Mouse (Mus musculus): Measurements from ENCODE around the gene Kirrel3. TPM values are rescaled to one million over a fixed set of nuclear protein-coding genes. Genes with fewer than 3 reads are reported as not detected.

Gene Kirrel3
- total RNA-seq, 2 experiments from 2014 or later, result 0.64 to 0.83 TPM

DNA sequence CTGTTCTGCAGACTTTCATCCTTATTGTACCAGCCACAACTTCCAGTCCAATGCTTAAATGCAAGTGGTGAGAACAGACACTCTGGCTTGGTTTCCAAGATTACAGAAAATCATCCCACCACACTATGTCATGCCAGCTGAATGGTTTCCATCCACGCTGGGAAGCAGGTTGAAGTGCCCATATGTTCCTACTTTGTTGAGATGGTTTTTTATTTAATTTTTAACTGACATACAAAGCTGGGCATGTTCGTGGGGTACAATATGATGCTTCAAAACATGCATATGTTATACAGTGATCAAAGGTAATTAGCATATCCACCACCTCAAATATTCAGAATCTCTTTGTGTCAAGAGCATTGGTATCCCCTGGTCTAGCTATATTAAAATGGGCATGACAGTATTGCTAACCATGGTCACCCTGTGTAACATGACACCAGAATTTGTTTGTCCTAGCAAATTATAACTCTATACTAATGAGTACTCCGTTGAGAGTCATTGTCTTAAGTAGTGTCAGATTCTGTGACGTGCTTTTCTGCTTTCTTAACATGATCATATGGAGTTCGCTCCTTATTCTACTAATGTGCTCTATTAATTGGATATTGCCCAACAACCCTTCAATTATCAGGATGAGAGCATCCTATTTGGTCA is 472.6 kb downstream of the Kirrel3 start:
- no peak for DNase-seq (ENCODE audit: low spot score)
- intact Hi-C loops (cut with DNase I), result loop anchor here (10.0 kb wide), 1 partner anchor 204 kb away; no protein-coding TSS in a partner anchor

DNA sequence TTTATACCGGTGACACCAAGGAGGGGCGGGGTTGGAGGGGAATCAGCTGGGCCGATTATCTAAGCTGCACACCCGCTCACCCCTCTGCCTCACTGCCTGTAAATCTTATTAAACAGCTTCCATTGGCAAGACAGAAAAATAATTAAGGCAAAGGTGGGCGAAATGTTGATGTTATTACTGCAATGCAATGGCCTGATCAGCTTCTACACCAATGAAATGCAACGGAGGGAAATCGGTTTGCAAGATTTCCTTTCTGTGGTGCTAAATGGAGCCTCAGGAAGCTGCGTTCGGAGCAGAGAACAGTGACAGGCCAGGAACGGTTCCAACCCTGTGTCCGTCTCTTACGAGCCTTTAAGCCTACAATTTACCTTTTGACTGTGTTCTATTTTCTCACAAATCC is 475.0 kb downstream of the Kirrel3 start:
- DNase-seq (ENCODE audit: low spot score), result no peak
- intact Hi-C loops (cut with DNase I), result no loop called here

DNA sequence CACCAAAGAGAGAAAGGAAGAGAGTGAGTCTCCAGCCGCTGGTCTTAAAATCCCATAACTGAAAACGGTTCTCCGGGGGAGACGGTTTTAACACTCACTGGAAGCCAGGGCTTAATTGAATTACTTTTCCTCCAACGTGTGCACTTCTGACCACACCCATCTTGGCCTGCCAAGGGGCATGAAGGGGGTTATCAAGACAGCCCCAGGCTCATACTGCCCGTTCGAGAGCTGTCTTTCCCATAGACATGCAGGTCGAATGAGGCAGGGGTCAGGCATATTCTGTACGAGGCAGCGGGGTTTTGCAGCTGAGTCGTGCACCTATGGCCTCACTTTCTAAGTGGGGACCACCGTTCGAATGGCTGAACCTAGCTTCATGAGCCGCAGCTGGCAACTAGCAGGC is 475.5 kb downstream of the Kirrel3 start:
- no peak for DNase-seq (ENCODE audit: low spot score)
- intact Hi-C loops (cut with DNase I), result no loop called here

DNA sequence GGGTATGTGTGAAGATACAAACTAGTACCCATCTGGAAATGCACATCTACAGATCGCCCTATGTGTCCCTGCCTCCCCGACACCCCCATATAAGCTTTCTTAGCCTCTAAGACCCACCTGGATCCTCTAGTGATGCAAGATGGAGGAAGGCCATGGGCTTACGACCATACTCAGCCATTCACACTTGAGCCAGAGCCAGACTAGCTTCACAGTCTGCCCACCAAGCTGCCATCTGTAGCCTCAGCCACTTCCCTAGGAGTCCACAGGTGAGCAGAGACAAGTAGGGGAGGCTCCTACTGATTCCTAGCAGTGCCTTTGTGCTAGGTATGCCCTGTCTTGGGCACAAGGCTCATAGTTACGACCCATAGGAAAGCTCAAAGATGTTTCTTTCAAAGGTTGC is 476.6 kb downstream of the Kirrel3 start:
- DNase-seq (ENCODE audit: low spot score), result no peak
- intact Hi-C loops (cut with DNase I), result no loop called here

DNA sequence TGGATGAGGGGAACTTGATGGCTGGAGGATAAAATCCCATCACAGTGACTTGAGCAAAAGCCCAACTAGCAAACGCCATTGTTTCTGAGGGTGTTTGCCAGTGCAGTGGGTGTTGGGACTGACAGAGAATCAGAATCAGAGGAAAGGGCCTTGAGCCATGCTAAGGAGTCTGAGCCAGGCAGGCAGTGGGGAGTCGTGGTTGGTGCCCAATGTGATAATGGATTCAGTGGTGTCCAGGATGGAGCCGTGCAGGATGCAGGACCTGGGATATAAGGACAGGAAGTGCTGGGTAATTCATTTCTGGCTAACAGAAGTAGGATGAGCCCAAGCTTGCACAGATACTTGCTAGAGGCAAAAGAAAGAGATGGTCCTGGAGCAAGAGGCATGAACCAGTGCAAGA is 477.9 kb downstream of the Kirrel3 start:
- intact Hi-C loops (cut with DNase I), result no loop called here
- no peak for DNase-seq (ENCODE audit: low spot score)

DNA sequence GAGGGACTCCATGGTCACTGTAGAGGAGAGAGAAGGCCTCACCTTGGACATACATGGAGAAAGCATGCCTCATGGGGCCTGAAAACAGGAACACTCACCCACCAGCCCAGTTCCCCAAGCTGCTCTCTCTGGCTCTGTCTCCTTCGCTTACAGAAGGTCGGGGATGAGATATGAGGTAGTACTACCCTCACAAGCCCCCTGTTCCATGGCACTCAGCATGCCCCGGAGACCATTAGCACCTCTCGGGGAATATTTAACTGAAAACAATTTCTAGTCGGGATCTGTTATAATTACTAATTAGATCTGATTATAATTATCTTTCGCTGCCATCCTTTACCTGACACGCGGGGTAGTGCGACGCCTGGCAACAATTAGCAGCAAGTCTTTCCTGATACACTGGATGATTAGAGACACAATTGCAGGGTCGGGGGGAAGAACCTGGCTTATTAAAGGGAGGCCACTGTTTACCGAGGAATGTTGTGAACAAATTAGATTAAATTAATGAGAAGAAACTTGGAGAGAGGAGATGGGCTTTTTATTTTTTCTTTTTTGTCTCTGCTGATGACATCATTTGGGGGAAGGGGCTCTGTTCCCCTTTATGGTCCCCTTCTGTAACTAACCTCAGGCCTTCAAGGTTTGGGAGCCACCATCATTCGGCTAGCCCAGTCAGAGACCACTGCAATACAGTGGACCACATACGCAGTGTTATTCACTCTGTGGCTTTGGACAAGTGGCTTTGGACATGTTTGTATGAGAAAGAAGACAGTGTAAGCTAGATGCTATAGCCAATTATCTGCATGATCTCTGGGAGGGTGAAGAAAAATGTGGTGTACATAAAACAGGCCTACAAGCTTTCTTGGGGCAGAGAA is 478.7 kb downstream of the Kirrel3 start:
- DNase-seq (ENCODE audit: low spot score), result no peak
- intact Hi-C loops (cut with DNase I), result no loop called here

DNA sequence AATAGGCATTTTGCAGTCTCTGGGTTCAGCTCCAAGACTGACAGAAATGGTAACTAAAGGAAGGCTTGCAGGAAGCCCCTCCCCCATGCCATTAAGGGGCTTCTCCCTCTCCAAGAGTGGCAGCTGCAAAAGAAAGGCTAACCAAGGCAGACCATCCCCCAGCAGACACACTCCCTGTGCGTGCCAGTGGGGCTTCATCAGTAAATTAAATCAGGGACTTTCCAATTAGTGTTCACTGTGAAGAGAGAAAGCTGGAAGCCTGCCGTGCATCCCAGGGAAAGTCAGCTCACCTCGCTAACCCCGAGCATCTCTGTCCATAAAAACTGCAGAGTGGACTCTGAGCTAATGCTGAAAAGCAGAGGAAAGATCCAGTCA is 479.3 kb downstream of the Kirrel3 start:
- DNase-seq (ENCODE audit: low spot score), result no peak
- intact Hi-C loops (cut with DNase I), result no loop called here

DNA sequence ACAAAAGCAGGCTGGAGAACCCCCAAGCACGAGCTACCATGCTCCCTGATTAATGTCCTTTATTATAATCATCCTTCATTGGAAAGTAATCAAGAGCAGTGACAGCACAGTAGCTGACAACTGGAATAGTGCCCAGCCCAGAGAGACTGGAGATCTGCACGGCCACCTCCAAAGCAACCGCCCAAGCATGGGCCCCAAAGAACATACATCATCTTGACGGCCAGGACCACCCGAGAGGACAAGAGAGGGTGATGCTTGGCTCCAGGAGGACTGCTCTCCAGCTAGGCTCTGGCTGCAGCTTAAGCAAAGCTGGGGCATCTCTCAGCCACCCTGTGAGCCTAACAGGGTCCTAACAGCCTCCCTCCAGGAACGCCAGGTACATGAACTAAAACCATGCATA is 482.1 kb downstream of the Kirrel3 start:
- intact Hi-C loops (cut with DNase I), result no loop called here
- DNase-seq (ENCODE audit: low spot score), result no peak

DNA sequence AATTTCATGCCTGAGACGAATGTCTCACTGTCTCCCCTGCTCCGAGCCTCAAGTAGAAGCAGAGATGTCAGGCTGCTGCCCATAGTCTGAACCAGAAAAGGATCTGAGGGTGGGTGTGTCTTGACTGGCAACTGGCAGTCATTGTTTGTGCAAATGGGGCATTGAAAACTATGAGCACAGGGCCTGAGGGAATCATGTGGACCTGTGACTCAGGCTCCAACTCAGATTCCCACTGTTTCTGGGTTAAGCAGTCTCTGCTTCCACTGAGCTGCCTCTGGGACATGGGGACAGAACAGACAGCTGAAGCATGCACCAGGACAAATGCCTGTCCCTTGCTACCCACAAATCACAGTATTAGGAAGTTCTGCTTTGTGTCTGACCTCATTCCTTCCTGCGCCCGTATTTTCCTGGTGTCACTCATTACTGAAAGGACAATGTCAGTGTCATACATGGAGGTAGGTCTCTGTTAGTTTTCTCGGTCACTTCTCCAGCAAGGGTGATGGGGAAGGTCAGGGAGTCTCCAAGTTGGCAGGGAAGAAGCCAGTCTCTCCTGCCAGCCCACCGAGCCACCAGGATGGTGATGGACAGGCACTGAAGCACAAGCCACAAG is 484.3 kb downstream of the Kirrel3 start:
- DNase-seq (ENCODE audit: low spot score), result no peak
- intact Hi-C loops (cut with DNase I), result no loop called here

DNA sequence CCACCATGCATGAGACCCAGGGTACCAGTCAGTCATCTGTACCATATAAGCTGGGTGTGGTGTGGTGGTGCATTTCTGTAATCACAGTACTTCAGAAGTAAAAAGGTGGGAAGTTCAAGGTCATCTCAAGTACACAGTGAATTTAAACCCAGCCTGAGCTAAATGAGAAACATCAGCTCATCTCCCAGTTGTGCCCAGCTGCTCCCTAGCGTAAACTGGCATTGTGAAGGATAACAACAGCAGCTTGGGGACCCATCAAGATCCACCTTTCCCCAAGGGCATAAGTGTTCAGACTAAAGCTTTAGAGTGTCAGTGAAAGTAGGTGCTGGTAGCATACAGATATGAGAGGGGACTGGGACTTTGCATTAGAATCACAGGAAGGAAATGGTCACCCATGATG is 488.6 kb downstream of the Kirrel3 start:
- DNase-seq (ENCODE audit: low spot score), result no peak
- intact Hi-C loops (cut with DNase I), result no loop called here

DNA sequence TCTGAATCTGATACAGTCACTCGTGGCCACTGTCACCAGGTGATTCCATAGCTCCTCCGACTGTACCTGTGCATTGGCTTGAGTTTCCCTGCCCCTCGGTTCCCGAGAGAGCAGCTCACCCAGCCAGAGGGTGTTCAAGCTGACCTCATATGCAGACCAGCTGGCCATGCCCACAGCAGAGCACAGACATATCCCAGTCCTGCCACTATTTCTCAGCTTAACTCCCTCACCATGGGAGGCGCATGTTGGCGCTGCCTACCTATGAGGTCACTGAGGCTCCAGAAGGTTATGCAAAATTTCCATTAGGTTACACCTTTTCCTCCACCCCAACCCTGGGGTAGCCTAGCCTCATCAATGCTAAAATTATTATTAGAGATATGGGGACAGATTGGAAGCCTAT is 489.6 kb downstream of the Kirrel3 start:
- no peak for DNase-seq (ENCODE audit: low spot score)
- intact Hi-C loops (cut with DNase I), result no loop called here

DNA sequence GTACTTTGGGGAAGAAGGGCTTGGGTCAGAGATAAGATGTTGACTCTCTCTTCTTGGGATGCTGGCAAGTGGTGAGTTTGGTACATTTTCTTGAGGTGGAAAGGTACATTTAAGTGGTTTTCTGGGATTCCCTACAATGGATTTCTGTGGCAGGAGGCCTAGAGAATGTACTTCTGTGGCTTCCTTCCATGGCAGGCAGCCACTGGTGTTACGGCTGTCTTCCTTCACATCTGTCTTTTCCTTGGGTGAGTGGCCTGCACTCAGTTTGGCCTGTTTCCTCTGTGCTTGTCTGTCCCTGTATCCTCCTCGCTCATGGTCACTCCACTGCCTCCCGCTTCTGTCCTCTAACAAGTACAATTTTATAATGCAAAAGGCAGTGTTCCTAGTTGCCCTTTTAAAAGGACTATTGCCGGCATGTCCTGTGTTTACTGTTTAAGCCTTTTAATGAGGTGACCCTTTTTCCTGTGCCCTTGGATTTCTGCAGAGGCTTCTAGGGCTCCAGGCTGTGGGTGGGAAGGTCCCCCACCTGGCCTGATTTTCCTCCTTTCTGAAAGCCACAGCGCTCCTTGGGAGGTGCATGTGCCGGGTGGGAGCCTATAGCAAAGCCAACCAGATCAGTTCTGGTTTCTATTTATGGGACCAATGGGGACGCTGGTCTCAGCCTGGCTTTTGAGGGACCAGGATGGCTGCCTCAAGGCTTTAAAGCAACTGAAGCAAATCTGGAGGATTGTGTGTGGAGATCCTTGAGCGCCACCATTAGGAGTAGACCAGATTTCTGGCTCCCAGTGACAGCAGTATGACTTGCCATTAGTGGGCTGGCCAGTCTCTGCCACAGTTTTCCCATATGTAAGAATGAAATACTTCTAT is 491.1 kb downstream of the Kirrel3 start:
- intact Hi-C loops (cut with DNase I), result no loop called here
- DNase-seq (ENCODE audit: low spot score), result no peak

DNA sequence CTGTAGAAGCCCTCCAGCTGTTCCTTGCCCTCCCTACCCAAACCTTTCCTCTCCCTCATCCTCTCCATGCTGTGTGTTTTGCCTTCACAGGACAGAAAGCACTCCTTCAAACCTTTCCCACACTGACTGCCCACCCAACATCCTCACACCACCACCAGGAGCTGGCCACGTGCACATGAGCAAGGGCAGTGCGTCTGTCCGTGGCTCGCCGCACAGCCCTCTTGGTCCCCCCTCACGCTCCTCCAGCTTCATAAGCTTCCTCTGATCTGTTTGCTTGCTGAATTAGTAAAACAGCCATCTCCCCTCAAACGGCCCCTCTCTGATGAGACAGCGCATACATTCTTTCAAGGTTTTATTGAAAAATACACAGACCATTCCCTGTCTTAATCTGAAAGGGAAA is 492.0 kb downstream of the Kirrel3 start:
- DNase-seq (ENCODE audit: low spot score), result no peak
- intact Hi-C loops (cut with DNase I), result no loop called here

DNA sequence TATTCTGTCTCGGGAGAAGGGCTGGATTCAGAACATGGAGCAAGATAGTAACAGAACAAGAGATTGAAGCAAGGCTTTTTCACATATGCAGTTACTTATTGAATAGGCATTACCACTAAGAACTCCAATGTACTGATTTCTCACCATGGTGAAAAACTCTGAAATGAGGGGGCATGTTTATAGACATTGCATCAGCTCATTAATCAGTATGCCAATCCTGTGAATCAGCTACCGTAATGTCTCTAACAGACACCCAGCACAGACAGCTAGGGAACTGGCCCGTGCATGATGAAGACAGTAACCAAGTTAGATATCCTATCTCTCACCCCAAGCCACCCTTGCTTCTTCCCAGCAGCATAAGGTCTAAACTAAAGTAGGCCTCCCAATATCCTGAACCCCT is 492.5 kb downstream of the Kirrel3 start:
- DNase-seq (ENCODE audit: low spot score), result no peak
- intact Hi-C loops (cut with DNase I), result no loop called here

DNA sequence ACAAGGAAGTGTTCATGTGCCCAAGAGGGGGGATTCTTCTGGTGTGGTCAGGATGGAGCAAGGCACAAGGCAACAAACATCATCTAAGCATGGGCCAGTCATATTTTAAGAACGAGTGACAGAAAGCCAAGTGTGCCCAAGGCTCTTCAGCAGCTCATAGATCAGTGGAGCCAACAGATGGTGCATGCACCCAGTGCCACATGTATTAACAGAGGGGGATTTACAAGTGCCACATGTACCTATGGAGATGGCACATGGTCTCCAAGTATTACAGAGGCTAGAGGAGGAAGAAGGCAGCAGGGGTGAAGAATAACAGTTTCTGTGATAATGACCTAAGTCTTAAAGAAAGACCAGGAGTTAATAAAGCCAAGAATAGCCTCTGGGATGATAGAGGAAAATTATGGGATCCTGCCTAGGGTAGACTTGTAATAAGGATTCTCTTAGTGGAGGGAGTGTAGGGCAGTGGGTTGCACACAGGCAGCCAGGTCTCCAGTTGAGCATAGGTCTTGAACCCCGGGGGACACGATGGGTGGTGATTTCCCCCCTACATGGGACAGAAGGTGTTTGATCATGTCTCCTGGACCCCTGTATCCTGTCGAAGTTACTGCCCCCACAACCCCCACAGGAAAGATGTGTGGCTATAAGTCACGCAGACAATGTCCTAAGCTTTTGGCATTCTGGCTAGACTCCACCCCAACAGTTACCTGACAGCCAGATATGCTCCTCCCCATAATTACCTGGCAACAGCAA is 495.0 kb downstream of the Kirrel3 start:
- no peak for DNase-seq (ENCODE audit: low spot score)
- intact Hi-C loops (cut with DNase I), result no loop called here

DNA sequence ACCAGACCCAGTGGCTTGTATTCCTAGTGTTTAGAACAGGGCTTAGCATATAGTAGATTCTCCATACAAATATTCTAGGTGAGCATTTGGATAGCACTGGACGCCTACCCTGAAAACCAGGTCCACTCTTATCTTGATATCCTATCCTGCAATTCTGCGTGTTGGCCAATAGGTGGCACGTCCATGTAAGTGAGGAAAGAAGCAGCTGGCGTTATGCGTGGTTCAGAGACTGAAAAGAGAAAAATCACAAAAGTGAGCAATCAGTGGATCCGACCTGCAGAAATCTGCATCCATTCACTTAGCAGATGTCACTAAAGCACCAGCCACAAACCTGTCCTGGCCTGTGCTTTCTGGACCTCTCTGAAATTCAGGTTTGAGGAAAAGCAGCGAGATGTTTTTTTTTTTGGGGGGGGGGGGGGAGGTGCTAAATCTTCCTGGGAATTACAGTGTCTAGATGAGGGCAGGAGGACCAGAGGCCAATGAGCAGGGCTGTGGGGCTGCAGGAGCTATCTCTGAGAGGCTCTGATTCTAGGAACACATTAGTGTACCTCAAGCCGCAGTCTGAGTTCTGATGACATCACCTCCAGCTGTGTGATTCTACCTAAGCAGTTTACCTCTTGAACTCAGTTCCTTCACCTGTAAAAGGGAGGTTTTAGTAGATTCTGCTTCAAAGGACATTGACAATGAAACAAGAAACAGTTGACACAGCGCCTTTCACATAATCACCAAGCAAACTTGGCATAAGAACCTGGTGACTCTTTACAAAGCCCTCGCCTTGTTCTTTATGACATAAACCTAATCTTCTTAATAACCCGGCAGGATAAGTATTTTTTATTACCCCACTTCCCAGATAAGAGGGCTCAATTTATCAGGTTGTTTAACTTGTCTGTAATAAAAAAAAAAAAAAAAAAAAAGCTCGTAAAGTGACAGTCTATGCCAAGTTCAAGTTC is 498.1 kb downstream of the Kirrel3 start:
- DNase-seq (ENCODE audit: low spot score), result no peak
- intact Hi-C loops (cut with DNase I), result loop anchor here (2.0 kb wide), 1 partner anchor 183 kb away; no protein-coding TSS in a partner anchor

DNA sequence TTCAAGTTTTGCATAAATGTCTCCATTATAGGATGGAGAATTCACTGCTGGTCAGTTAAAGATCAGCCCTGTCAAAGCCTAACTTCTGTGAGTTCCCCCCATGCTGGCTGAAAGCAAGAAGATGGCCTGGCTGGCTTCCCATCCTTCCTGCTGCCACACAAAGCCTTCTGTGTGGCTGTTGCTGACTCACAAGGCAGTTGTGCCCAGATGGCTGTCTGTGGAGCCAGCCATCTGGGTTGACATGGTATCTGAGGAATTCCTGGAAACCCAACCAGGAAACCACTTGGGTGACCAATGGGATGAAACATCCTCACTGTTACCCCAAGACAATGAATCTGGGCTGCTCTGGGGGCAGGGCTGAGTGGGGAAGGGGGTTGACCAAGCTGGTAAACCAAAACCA is 500.5 kb downstream of the Kirrel3 start:
- intact Hi-C loops (cut with DNase I), result no loop called here
- DNase-seq (ENCODE audit: low spot score), result no peak

DNA sequence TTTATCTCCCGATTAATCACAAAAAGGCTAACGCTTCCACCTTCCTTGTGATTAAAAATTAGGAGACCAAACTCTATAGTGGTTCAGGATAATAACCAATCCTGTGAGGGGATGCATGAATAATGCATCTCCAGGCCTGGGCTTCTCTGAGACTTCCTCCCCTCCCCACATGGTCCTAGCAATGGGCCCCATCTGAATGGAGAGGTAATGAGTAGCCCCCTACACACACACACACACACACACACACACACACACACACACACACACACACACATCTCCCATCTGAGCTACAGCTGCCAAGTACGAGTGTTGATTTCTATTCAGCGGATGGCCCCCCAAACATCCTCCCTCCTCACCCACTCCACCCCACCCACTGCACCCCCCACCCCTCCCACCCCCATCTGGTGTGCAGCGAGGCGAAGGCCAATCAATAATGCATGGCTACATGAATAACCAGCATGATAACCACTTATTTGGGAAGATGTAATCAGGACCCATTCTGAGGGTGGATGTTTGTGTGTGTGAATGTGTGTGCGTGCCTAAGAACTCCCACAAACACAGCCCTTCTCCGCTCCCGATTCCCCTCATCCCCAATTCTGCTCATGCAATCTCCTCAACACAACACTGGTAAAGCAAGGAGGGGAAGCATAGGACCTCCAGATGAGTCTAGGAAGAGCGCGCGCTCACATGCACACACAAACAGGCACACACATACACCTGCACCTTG is 501.9 kb downstream of the Kirrel3 start:
- intact Hi-C loops (cut with DNase I), result no loop called here
- no peak for DNase-seq (ENCODE audit: low spot score)

Data from heart, postnatal 25 days (tissue).